Mouse (Mus musculus) stomach, embryonic 14.5 days (tissue): ENCODE measurements around the gene Col9a1. TPM values are rescaled to one million over a fixed set of nuclear protein-coding genes. Genes with fewer than 3 reads are reported as not detected.

ENCODE experiments used
- ATAC-seq: fragments of 200-750 bp; cut with Nextera tagmentation; 2 replicates; pipeline ENCODE4 v1.8.0; 2017; ENCODE audit warnings: low read depth, moderate TSS enrichment; ENCODE audit not compliant: insufficient number of reproducible peaks, insufficient read depth, low FRiP score
- H3K27ac ChIP-seq: fragments of 300-500 bp; sonication (generic); 2 replicates; pipeline ENCODE4 v1.5.1; 2014; ENCODE audit warnings: mild to moderate bottlenecking, low read length, moderate library complexity, mixed read lengths
- H3K27me3 ChIP-seq: fragments of 300-500 bp; sonication (generic); 2 replicates; pipeline ENCODE4 v1.6.1; 2014; ENCODE audit warnings: low read length, control low read depth, mixed read lengths; ENCODE audit not compliant: control insufficient read depth, insufficient read depth
- H3K36me3 ChIP-seq: fragments of 300-500 bp; sonication (generic); 2 replicates; pipeline ENCODE4 v1.6.1; 2014; ENCODE audit warnings: mild to moderate bottlenecking, control low read depth, low read length, moderate library complexity, mixed read lengths; ENCODE audit not compliant: control insufficient read depth, insufficient read depth
- H3K4me1 ChIP-seq: fragments of 300-500 bp; sonication (generic); 2 replicates; pipeline ENCODE4 v1.6.1; 2014; ENCODE audit warnings: low read length, control low read depth, mixed read lengths; ENCODE audit not compliant: control insufficient read depth, insufficient read depth
- H3K4me2 ChIP-seq: fragments of 300-500 bp; sonication (generic); replicated peaks from 2 replicates; pipeline ENCODE4 v1.6.1; 2014; ENCODE audit warnings: low read depth, low read length, control low read depth
- H3K4me3 ChIP-seq: fragments of 300-500 bp; sonication (generic); 2 replicates; pipeline ENCODE4 v1.5.1; 2014; ENCODE audit warnings: low read depth, low read length, control low read depth
- H3K9ac ChIP-seq: fragments of 300-500 bp; sonication (generic); replicated peaks from 2 replicates; pipeline ENCODE4 v1.6.1; 2014; ENCODE audit warnings: low read depth, mild to moderate bottlenecking, control low read depth, low read length, moderate library complexity, mixed read lengths
- H3K9me3 ChIP-seq: fragments of 300-500 bp; sonication (generic); 2 replicates; pipeline ENCODE4 v1.6.1; 2016; ENCODE audit warnings: low read depth, low read length, control low read depth; ENCODE audit not compliant: control insufficient read depth
- whole genome bisulfite sequencing: fragments of 180-500 bp; shearing (Covaris S2); extraction: QIAGEN DNeasy Blood & Tissue Kit; methylation state at CpG from one replicate; pipeline ENCODE4 v1.1.7; 2014; 5-methylcytosine and 5-hydroxymethylcytosine counted together
- polyA plus RNA-seq: library from polyadenylated mRNA; unstranded; fragments of >200 nt; fragmentation: Nextera tagmentation; extraction: Ambion mirVana; gene quantifications from 2 replicates; pipeline ENCODE4 v1.2.1, GENCODE M21; 2014

Col9a1 gene
- polyA plus RNA-seq, 1 experiment from 2014 or later = 2.1 TPM

DNA sequence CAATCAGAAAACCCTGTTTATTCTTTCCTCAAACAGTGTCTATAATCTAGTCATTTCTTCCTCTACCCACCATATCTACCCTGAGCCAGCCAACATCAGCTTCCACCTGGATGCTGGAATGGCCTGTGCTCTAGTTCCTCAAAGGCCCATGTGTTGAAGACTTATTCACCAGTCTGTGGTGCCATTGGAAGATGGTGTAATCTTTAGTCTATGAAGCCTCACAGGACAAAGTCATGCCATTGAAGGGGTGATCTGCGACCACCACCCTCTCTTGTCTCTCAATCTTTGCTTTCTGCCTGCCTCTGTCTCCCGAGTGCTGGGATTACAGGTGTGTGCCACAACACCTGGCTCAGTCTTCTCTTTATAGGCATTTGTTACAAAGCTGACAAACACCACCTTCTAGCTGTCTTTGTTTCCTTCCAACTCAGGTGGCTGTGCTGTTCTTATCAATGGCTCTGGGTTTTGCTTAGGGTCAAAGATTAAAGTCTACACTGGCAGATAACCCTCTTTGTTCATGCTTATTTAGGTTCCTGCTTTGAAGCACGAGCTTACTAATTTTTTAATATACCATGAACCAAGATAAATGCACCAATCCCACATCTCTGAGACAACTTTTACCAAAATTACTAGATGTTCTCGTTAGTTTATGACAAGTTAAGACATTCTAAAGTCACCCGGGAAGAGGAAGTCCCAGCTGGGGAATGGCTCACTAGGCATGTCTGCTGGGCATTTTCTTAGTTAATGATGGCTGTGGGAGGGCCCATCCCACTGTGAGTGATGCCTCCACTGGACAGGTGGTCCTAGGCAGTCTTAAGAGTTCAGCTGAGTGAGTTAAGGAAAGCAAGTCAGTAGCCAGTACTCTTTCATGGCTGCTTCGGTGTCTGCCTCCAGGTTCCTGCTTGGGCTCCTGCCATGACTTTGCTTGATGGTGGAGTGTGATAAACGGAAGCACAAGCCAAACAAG is 117.9 kb downstream of the Col9a1 start:
- no peak overlapping the region for H3K4me3 ChIP-seq
- H3K4me2 ChIP-seq = no peak overlapping the region
- H3K27me3 ChIP-seq = no peaks in the 10 kb centered on the region
- no peaks in the 10 kb centered on the region for H3K9me3 ChIP-seq
- WGBS = 70% methylated on average over 7 of the region's 7 CpGs
- no peak for ATAC-seq
- no peaks in the 10 kb centered on the region for H3K4me1 ChIP-seq
- H3K36me3 ChIP-seq = no peaks in the 10 kb centered on the region
- no peak overlapping the region for H3K27ac ChIP-seq
- H3K9ac ChIP-seq = no peak overlapping the region

DNA sequence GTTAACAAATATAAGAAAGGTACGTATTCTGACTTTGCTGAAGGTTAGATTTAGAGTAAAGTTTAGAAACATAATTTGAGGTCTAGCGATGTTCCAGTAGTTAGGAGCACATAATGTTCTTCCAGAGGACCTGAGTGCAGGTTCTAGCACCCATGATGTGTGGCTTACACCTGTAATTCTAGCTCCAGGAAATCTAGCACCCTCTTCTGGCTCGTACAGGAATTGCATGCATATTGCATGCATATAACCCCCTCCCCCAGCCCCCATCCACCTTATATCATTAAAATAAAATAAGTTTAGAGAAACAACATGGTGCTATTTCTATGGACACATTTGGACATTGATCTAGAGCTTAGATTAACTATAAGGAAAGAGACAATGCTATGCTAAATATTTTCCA is 123.3 kb downstream of the Col9a1 start:
- Histone ChIP-seq H3K4me2 (no peak overlapping the region), H3K9ac (no peak overlapping the region), H3K27ac (no peak overlapping the region), H3K4me3 (no peak overlapping the region), H3K4me1 (no peaks in the 10 kb centered on the region), H3K27me3 (no peaks in the 10 kb centered on the region), H3K9me3 (no peaks in the 10 kb centered on the region), H3K36me3 (no peaks in the 10 kb centered on the region)
- ATAC-seq = no peak
- 82% methylated on average over 3 of the region's 3 CpGs for WGBS

Other genes starting within 250 kb of the Col9a1 start
- 83.7 and 97.9 TPM in 2 replicates for gene Sdhaf4, start 172.0 kb upstream of the Col9a1 start, polyA plus RNA-seq
- 35.9 and 37.5 TPM in 2 replicates for gene Fam135a, start 77.3 kb upstream of the Col9a1 start, polyA plus RNA-seq